Mouse (Mus musculus): ENCODE data around the gene Lsm10. TPM values are rescaled to one million over a fixed set of nuclear protein-coding genes. Genes with fewer than 3 reads are reported as not detected.

The Lsm10 gene
- polyA plus RNA-seq, 1 experiment from 2014 or later, result 23.3 TPM

GRCm38 (mm10) chr4:126146974-126147532 is 50.6 kb downstream of the Lsm10 start:
- Histone ChIP-seq H3K4me3 (ENCODE audit: low read depth, low read length) (no peak overlapping the region), H3K27me3 (ENCODE audit: control insufficient read depth, insufficient read depth, low read depth, low read length) (peaks cover 27% of the 10 kb centered on the region)

GRCm38 (mm10) chr4:126147533-126148160 is 51.2 kb downstream of the Lsm10 start, which contains the start of gene Eva1b:
Gene Eva1b, plus strand, starts transcription at chr4:126147744.
- Histone ChIP-seq H3K27ac (ENCODE audit: low read length) (peak within 1 kb of the TSS; percentile 51), H3K4me3 (ENCODE audit: low read depth, low read length) (peak within 1 kb of the TSS; percentile 58), H3K9ac (ENCODE audit: low read depth, low read length) (peak within 1 kb of the TSS; percentile 50), H3K27me3 (ENCODE audit: control insufficient read depth, insufficient read depth, low read depth, low read length) (peaks cover 27% of the 10 kb centered on the region), H3K9me3 (replicated peaks; ENCODE audit: control insufficient read depth, low read length) (no peaks in the 10 kb centered on the region; the same call in 1 of the 2 replicates), H3K4me1 (ENCODE audit: control insufficient read depth, low read depth, low read length) (peaks cover 19% of the 10 kb centered on the region), H3K4me2 (ENCODE audit: low read depth, low read length) (peak within 1 kb of the TSS; percentile 69), H3K36me3 (ENCODE audit: control insufficient read depth, insufficient read depth) (no peaks in the 10 kb centered on the region)
- peak; percentile 79 for ATAC-seq (ENCODE audit: low read depth)
- WGBS (ENCODE audit: insufficient replicate concordance), result 22% methylated on average over 24 of the region's 24 CpGs

More at GRCm38 (mm10) chr4:126146974-126147532, 50.6 kb downstream of the Lsm10 start:
- Histone ChIP-seq H3K4me2 (ENCODE audit: low read depth, low read length) (peak overlapping the region; percentile 69), H3K9ac (ENCODE audit: low read depth, low read length) (no peak overlapping the region), H3K9me3 (replicated peaks; ENCODE audit: control insufficient read depth, low read length) (no peaks in the 10 kb centered on the region; the same call in 1 of the 2 replicates), H3K4me1 (ENCODE audit: control insufficient read depth, low read depth, low read length) (peaks cover 19% of the 10 kb centered on the region), H3K36me3 (ENCODE audit: control insufficient read depth, insufficient read depth) (no peaks in the 10 kb centered on the region), H3K27ac (ENCODE audit: low read length) (peak overlapping the region; percentile 31; the same call in 1 of the 2 replicates)
- ATAC-seq (ENCODE audit: low read depth), result no peak
- 51% methylated on average over 9 of the region's 9 CpGs for WGBS (ENCODE audit: insufficient replicate concordance)

Other genes starting within 250 kb of the Lsm10 start
- 4.5 and 5.5 TPM in 2 replicates for gene Csf3r, start 72.1 kb upstream of the Lsm10 start, polyA plus RNA-seq (2015; fragmentation: Nextera tagmentation; extraction: Ambion mirVana)
- gene Mrps15, start 49.7 kb upstream of the Lsm10 start, polyA plus RNA-seq (2015; fragmentation: Nextera tagmentation; extraction: Ambion mirVana), result 65.7 and 69.9 TPM in 2 replicates
- 1.4 TPM in 2 replicates for gene Oscp1, start 38.1 kb upstream of the Lsm10 start, polyA plus RNA-seq (2015; fragmentation: Nextera tagmentation; extraction: Ambion mirVana)
- gene Stk40, start 7.3 kb downstream of the Lsm10 start, polyA plus RNA-seq (2015; fragmentation: Nextera tagmentation; extraction: Ambion mirVana), result 12.7 and 12.9 TPM in 2 replicates
- 11.6 and 13.0 TPM in 2 replicates for gene Eva1b, start 51.1 kb downstream of the Lsm10 start, polyA plus RNA-seq (2015; fragmentation: Nextera tagmentation; extraction: Ambion mirVana)
- 1.1 and 1.4 TPM in 2 replicates for gene Sh3d21, start 66.9 kb downstream of the Lsm10 start, polyA plus RNA-seq (2015; fragmentation: Nextera tagmentation; extraction: Ambion mirVana)
- 78.1 and 78.4 TPM in 2 replicates for gene Thrap3, start 106.1 kb downstream of the Lsm10 start, polyA plus RNA-seq (2015; fragmentation: Nextera tagmentation; extraction: Ambion mirVana)
- gene Map7d1, start 159.7 kb downstream of the Lsm10 start, polyA plus RNA-seq (2015; fragmentation: Nextera tagmentation; extraction: Ambion mirVana), result 4.6 and 5.8 TPM in 2 replicates
- gene Trappc3, start 165.7 kb downstream of the Lsm10 start, polyA plus RNA-seq (2015; fragmentation: Nextera tagmentation; extraction: Ambion mirVana), result 29.3 and 32.4 TPM in 2 replicates
- gene Col8a2, start 190.2 kb downstream of the Lsm10 start, polyA plus RNA-seq (2015; fragmentation: Nextera tagmentation; extraction: Ambion mirVana), result 0.57 and 0.71 TPM in 2 replicates
- gene Adprhl2, start 225.1 kb downstream of the Lsm10 start, polyA plus RNA-seq (2015; fragmentation: Nextera tagmentation; extraction: Ambion mirVana), result 23.7 and 26.1 TPM in 2 replicates
- gene Tekt2, start 229.1 kb downstream of the Lsm10 start, polyA plus RNA-seq (2015; fragmentation: Nextera tagmentation; extraction: Ambion mirVana), result 0.17 and 0.46 TPM in 2 replicates

Data from liver, embryonic 16.5 days (tissue).